Mouse (Mus musculus) forebrain, embryonic 13.5 days (tissue): ENCODE measurements at regions not wholly inside any gene's neighbourhood (a gene's known extent, or its start where the extent isn't known, plus 50 kb on each side); places are given as distances from the start of the nearest gene placed in this dataset.

Source experiments
- ATAC-seq: fragments of 200-750 bp; cut with Nextera tagmentation; 2 replicates; pipeline ENCODE4 v1.8.0; 2017
- H3K27ac ChIP-seq: fragments of 300-500 bp; sonication (generic); 2 replicates; pipeline ENCODE4 v1.5.1; 2015; ENCODE audit warnings: inconsistent platforms, mild to moderate bottlenecking, moderate library complexity
- H3K27me3 ChIP-seq: fragments of 300-500 bp; sonication (generic); 2 replicates; pipeline ENCODE4 v1.6.1; 2015; ENCODE audit warnings: mild to moderate bottlenecking, inconsistent platforms
- H3K36me3 ChIP-seq: fragments of 300-500 bp; sonication (generic); 2 replicates; pipeline ENCODE4 v1.6.1; 2015; ENCODE audit warnings: mild to moderate bottlenecking, inconsistent platforms; ENCODE audit not compliant: poor library complexity, severe bottlenecking
- H3K4me1 ChIP-seq: fragments of 300-500 bp; sonication (generic); 2 replicates; pipeline ENCODE4 v1.6.1; 2015; ENCODE audit warnings: inconsistent platforms
- H3K4me2 ChIP-seq: fragments of 300-500 bp; sonication (generic); 2 replicates; pipeline ENCODE4 v1.6.1; 2015; ENCODE audit warnings: inconsistent platforms, mild to moderate bottlenecking, moderate library complexity
- H3K4me3 ChIP-seq: fragments of 300-500 bp; sonication (generic); 2 replicates; pipeline ENCODE4 v1.5.1; 2015; ENCODE audit warnings: mild to moderate bottlenecking, inconsistent platforms
- H3K9ac ChIP-seq: fragments of 300-500 bp; sonication (generic); 2 replicates; pipeline ENCODE4 v1.6.1; 2015; ENCODE audit warnings: mild to moderate bottlenecking, inconsistent platforms
- H3K9me3 ChIP-seq: fragments of 300-500 bp; sonication (generic); replicated peaks from 2 replicates; pipeline ENCODE4 v1.6.1; 2016; ENCODE audit warnings: inconsistent platforms
- WGBS: fragments of 180-500 bp; shearing (Covaris S2); methylation state at CpG from one replicate; pipeline ENCODE4 v1.1.7; 2015; 5-methylcytosine and 5-hydroxymethylcytosine counted together

DNA sequence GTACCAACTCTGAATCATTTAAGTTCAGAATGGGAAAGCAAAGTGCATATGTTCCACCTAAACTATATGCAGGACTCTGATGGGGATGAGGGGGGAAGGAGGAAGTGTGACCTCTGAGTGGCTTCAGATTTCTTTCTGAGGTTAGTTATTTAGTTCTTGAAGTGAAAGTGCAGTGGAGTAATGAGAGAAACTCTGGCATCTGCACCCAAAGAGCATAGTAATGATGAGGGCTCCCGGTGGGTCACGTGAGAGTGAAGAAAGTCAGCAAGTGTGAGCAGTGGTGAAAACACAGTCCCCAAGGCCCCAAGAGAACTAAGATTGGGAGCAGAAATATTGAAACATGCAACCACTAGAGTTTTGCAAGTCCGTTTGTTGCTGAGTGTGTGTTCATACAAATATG, 102.5 kb upstream of the Tmc3 start:
- Histone ChIP-seq H3K4me2 (no peak overlapping the region), H3K36me3 (no peaks in the 10 kb centered on the region), H3K9me3 (no peaks in the 10 kb centered on the region), H3K9ac (no peak overlapping the region), H3K4me1 (peaks cover 12% of the 10 kb centered on the region), H3K27me3 (no peaks in the 10 kb centered on the region), H3K27ac (no peak overlapping the region), H3K4me3 (no peak overlapping the region)
- no peak for ATAC-seq
- WGBS, result 90% methylated on average over 3 of the region's 3 CpGs

DNA sequence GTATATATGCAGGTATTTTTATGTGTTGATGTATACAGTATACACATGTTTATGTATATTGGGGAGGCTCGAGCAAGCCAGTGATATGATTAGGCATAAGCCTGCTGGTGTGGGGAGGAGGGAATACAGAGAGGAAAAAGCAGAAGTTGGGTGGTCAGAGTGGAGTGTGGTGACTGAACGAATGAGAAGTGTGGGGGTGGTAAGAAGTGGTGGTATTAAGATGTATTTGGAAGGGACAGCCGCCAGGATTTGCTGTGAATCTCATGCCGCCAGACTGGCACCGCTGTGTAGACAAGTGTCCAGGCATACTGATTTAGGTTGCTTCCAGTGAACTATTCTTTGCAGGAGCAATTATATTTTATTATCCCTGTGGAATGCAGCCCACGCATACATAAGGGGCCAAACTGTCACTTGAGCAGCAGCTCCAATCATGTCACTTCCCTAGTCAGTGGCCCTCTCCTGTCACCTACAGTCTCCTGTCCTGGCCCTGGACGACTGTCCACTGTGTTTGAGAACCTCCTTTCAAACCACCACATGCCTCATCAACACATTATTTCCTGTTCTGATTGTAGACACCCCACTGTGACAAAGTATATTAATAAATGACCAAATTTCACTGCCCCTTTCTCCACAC, 101.9 kb upstream of the Tmc3 start:
- Histone ChIP-seq H3K27ac (no peak overlapping the region), H3K4me3 (no peak overlapping the region), H3K9me3 (no peaks in the 10 kb centered on the region), H3K4me2 (no peak overlapping the region), H3K9ac (no peak overlapping the region), H3K36me3 (no peaks in the 10 kb centered on the region), H3K27me3 (no peaks in the 10 kb centered on the region), H3K4me1 (peaks cover 6% of the 10 kb centered on the region)
- 66% methylated on average over 7 of the region's 7 CpGs for WGBS
- no peak for ATAC-seq

DNA sequence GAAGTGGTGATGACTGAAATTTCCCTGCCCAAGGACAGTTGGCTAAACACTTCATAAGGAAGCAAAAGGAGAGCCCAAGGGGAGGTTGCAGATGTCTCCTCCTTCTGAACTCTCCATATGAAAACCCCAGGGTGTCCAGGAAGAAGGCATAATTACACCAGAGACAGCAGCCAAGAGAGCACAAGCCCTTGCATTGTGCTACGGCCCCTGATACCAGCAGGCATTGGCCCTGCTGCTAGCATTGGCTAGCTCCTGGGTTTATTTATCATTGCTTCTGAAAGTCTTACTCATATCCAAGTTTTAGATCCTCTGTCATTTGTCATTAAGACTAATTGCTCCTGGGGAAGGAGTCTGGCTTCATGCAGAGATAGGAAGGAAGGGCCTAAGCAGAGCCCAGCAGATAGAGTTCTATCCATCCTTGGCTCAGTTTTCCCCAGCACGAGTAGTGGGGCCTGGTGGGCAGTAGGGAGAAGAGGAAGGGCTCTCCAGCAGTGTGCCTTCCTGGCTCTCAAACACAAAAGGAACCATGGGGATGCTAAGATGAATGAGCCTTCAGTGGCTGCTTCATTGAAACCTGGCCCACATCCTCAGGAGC, 98.5 kb upstream of the Tmc3 start:
- no peaks in the 10 kb centered on the region for H3K27me3 ChIP-seq
- no peak overlapping the region for H3K27ac ChIP-seq
- H3K9me3 ChIP-seq, result no peaks in the 10 kb centered on the region
- H3K9ac ChIP-seq, result no peak overlapping the region
- H3K4me3 ChIP-seq, result no peak overlapping the region
- 67% methylated on average over 2 of the region's 2 CpGs for WGBS
- H3K4me2 ChIP-seq, result no peak overlapping the region
- ATAC-seq, result no peak
- no peaks in the 10 kb centered on the region for H3K4me1 ChIP-seq
- H3K36me3 ChIP-seq, result no peaks in the 10 kb centered on the region

DNA sequence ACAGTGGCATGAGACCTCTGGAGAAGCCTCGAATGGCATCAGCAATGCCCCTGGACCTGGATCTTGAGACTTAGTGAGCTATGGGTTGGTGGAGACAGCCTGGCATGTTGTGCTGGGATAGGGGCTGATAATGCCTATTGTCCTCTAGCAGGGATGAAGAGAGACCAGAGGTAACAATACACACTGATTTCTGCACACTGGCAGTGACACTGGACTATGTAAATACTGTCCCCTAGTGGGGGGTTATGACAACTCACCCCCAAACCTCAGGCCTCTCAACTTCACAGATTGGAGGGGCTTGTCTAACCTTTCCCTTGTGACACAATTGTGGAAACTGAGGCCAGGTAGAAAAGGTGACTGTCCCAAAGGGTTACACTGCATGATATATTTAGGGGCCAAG, 94.9 kb upstream of the Tmc3 start:
- Histone ChIP-seq H3K27me3 (no peaks in the 10 kb centered on the region), H3K4me3 (no peak overlapping the region), H3K9me3 (no peaks in the 10 kb centered on the region), H3K4me1 (no peaks in the 10 kb centered on the region), H3K27ac (no peak overlapping the region), H3K36me3 (no peaks in the 10 kb centered on the region), H3K4me2 (no peak overlapping the region), H3K9ac (no peak overlapping the region)
- ATAC-seq, result peak; percentile 88
- WGBS, result 84% methylated on average over 1 of the region's 1 CpGs

DNA sequence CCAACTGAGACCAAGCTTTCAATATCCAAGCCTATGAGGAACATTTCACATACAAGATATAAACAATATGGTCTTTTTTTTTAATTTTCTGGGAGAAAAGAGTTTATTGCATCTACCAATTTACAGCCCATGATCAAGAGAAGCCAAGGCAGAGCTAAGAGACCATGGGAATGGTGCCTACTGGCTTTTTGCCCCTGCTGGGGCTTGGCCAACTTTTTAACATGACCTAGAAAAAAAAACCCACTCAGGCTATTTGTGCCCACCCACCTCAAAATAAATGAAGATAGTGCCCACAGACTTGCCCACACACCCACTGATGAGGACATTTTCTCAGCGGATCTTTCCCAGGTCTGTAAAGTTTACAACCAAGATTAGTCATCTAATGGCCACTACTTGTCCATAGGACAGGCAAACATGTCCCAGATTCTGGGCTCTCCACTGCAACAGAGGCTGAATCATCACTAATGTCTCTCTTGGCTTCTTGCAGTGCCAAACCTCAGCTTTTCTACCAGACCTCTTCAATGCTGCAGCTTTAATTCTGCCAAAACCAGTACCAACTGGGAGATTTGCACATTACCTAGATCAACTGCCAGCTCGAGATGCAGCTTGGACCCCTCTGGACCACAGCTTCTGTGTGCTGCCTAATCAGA, 79.6 kb upstream of the Tmc3 start:
- Histone ChIP-seq H3K4me2 (no peak overlapping the region), H3K27me3 (no peaks in the 10 kb centered on the region), H3K36me3 (no peaks in the 10 kb centered on the region), H3K4me3 (no peak overlapping the region), H3K9ac (no peak overlapping the region), H3K9me3 (no peaks in the 10 kb centered on the region), H3K27ac (no peak overlapping the region), H3K4me1 (no peaks in the 10 kb centered on the region)
- WGBS, result 80% methylated on average over 2 of the region's 2 CpGs
- ATAC-seq, result no peak

DNA sequence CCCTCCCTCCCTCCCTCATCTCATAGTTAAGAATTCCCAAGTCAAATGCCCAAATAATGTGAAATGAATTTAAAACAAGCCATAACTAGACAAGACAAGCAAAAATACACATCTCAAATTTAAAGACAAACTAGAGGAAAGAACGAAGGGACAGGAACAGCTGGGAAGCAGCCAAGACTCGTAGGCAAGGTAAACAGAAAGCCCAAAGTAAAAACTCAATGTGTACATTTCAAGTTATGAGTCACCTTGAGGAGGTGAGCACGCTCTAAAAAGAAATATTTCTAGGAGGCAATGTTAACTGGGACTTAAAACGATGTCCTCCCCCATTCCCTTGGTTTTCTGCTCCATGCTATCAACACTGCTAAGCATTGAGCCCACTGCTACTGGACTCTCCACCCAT, 68.4 kb upstream of the Tmc3 start:
- ATAC-seq, result no peak
- WGBS, result 80% methylated on average over 4 of the region's 4 CpGs
- Histone ChIP-seq H3K4me2 (no peak overlapping the region), H3K4me1 (peaks cover under 1% of the 10 kb centered on the region; the same call in 1 of the 2 replicates), H3K4me3 (no peak overlapping the region), H3K9ac (no peak overlapping the region), H3K27ac (no peak overlapping the region), H3K36me3 (no peaks in the 10 kb centered on the region), H3K27me3 (no peaks in the 10 kb centered on the region), H3K9me3 (no peaks in the 10 kb centered on the region)

DNA sequence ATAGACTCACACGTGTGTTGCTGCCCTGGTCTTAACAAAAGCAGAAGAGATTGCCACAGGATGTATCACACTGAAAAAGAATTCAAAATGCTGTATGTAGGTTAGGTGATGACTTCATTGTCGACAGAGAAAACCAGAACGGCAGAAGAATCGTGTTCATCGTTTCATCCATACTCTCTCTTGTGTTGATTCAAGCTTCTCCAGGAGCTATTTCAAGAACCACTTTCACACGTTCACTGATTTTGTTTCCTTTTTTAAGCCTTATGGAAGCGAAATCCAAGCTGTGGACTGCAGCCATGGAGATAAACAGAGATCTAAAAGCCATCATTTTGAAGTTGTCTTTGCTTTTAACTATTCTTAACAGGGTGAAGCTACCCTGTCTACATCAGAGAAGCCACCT, 63.2 kb upstream of the Tmc3 start:
- H3K4me3 ChIP-seq, result no peak overlapping the region
- no peaks in the 10 kb centered on the region for H3K36me3 ChIP-seq
- H3K9ac ChIP-seq, result no peak overlapping the region
- WGBS, result 86% methylated on average over 7 of the region's 7 CpGs
- ATAC-seq, result 0 out of 2 replicates have a peak, but pooled peaks have one; percentile 41
- no peak overlapping the region for H3K4me2 ChIP-seq
- H3K9me3 ChIP-seq, result no peaks in the 10 kb centered on the region
- H3K4me1 ChIP-seq, result no peaks in the 10 kb centered on the region
- no peaks in the 10 kb centered on the region for H3K27me3 ChIP-seq
- H3K27ac ChIP-seq, result no peak overlapping the region
